Mouse (Mus musculus): Measurements from ENCODE around the gene Mafg.
"Not testable (repeated sequence)": the region's sequence is repeated elsewhere in the genome, so short reads cannot be mapped to it uniquely, and the experiment has no call there.

Gene Mafg

GRCm38 (mm10) chr11:120598283-120598989 lies 35.0 kb downstream of the Mafg start, which contains the start of the genes Alyref and Anapc11:
Alyref (minus strand) TSS chr11:120598365.
Anapc11 (plus strand) TSS chr11:120598421.
- peak; percentile 87 to 90 for DNase-seq (ENCODE audit: low spot score in 2 of 2)

GRCm38 (mm10) chr11:120597240-120598235 lies 35.9 kb downstream of the Mafg start:
- no peak for DNase-seq (ENCODE audit: low spot score in 2 of 2)

GRCm38 (mm10) chr11:120588531-120588930 lies 44.9 kb downstream of the Mafg start:
- DNase-seq (ENCODE audit: low spot score in 2 of 2) = no peak

GRCm38 (mm10) chr11:120583937-120584336 lies 49.5 kb downstream of the Mafg start:
- no peak for DNase-seq (ENCODE audit: low spot score in 2 of 2)

GRCm38 (mm10) chr11:120582982-120583293 lies 50.5 kb downstream of the Mafg start:
- DNase-seq (ENCODE audit: low spot score in 2 of 2) = not testable (repeated sequence)

- no peak for DNase-seq (ENCODE audit: low spot score in 2 of 2)
These were observed 51.0 kb downstream of the Mafg start for GRCm38 (mm10) chr11:120582268-120582981.

GRCm38 (mm10) chr11:120581490-120582267 lies 51.7 kb downstream of the Mafg start, which contains the start of gene Arhgdia:
Arhgdia (minus strand) TSS chr11:120581624.
- peak; percentile 76 to 82 for DNase-seq (ENCODE audit: low spot score in 2 of 2)

- DNase-seq (ENCODE audit: low spot score in 2 of 2) = peak; percentile 34
These were observed 52.5 kb downstream of the Mafg start for GRCm38 (mm10) chr11:120580871-120581331.

GRCm38 (mm10) chr11:120580190-120580589 lies 53.2 kb downstream of the Mafg start:
- DNase-seq (ENCODE audit: low spot score in 2 of 2) = peak in 1 of 2 experiments; percentile 38

GRCm38 (mm10) chr11:120579316-120580107 lies 53.9 kb downstream of the Mafg start:
- peak; percentile 36 to 71 for DNase-seq (ENCODE audit: low spot score in 2 of 2)

GRCm38 (mm10) chr11:120578694-120579243 lies 54.6 kb downstream of the Mafg start:
- DNase-seq (ENCODE audit: low spot score in 2 of 2) = no peak

GRCm38 (mm10) chr11:120578024-120578693 lies 55.2 kb downstream of the Mafg start:
- DNase-seq (ENCODE audit: low spot score in 2 of 2) = no peak

- no peak for DNase-seq (ENCODE audit: low spot score in 2 of 2)
These were observed 56.0 kb downstream of the Mafg start for GRCm38 (mm10) chr11:120577211-120578023.

GRCm38 (mm10) chr11:120576365-120576981 lies 56.9 kb downstream of the Mafg start:
- no peak for DNase-seq (ENCODE audit: low spot score in 2 of 2)

GRCm38 (mm10) chr11:120575940-120576339 lies 57.5 kb downstream of the Mafg start:
- no peak for DNase-seq (ENCODE audit: low spot score in 2 of 2)
